Mouse (Mus musculus): ENCODE measurements at regions not wholly inside any gene's neighbourhood (a gene's known extent, or its start where the extent isn't known, plus 50 kb on each side); places are given as distances from the start of the nearest gene placed in this dataset.

GRCm38 (mm10) chr14:86178517-86178916 is 962.5 kb downstream of the Diaph3 start:
- Histone ChIP-seq H3K4me3 (replicated peaks; ENCODE audit: low read length) (no peak overlapping the region), H3K27me3 (ENCODE audit: insufficient read depth, low read length) (no peaks in the 10 kb centered on the region), H3K36me3 (ENCODE audit: insufficient read depth, low read length) (no peaks in the 10 kb centered on the region), H3K4me1 (replicated peaks; ENCODE audit: low read depth, low read length) (no peaks in the 10 kb centered on the region), H3K9me3 (ENCODE audit: low read length) (no peaks in the 10 kb centered on the region)
- TF ChIP-seq NANOG (IDR thresholded peaks at IDR 0.05; ENCODE audit: borderline replicate concordance, low read length) (no peak), POU5F1 (IDR thresholded peaks at IDR 0.05; ENCODE audit: borderline replicate concordance, low read length) (no peak), CTCF (conservative IDR thresholded peaks at IDR 0.05; ENCODE audit: low read length) (no peak)

DNA sequence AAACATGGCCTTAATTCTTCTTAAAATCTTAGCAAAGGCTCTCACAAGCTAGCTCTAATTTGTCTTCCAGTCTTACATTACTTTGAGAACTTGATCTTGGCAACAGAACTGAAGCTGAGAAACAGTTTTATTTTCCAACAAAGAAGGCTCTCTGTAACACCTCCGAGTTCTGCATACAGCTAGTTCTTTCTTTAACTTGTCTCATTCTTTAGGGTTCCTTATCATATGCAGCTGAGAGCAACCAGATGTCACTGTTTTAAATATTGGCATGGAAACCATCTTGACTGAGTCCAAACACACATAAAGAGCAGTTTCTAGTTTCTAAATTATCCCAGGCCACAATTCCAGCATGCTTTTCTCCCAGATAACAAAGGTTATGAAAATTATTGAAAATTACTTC is 969.9 kb downstream of the Diaph3 start:
- no peak for TF ChIP-seq POU5F1 (IDR thresholded peaks at IDR 0.05; ENCODE audit: borderline replicate concordance, low read length)
- no peak for TF ChIP-seq NANOG (IDR thresholded peaks at IDR 0.05; ENCODE audit: borderline replicate concordance, low read length)
- H3K9me3 ChIP-seq (ENCODE audit: low read length) = no peaks in the 10 kb centered on the region
- no peak overlapping the region for H3K4me3 ChIP-seq (replicated peaks; ENCODE audit: low read length)
- no peaks in the 10 kb centered on the region for H3K36me3 ChIP-seq (ENCODE audit: insufficient read depth, low read length)
- no peaks in the 10 kb centered on the region for H3K27me3 ChIP-seq (ENCODE audit: insufficient read depth, low read length)
- H3K4me1 ChIP-seq (replicated peaks; ENCODE audit: low read depth, low read length) = no peaks in the 10 kb centered on the region

- Histone ChIP-seq H3K4me1 (replicated peaks; ENCODE audit: low read depth, low read length) (no peaks in the 10 kb centered on the region), H3K9me3 (ENCODE audit: low read length) (no peaks in the 10 kb centered on the region), H3K4me3 (replicated peaks; ENCODE audit: low read length) (no peak overlapping the region), H3K27me3 (ENCODE audit: insufficient read depth, low read length) (no peaks in the 10 kb centered on the region), H3K36me3 (ENCODE audit: insufficient read depth, low read length) (no peaks in the 10 kb centered on the region)
- no peak for TF ChIP-seq POU5F1 (IDR thresholded peaks at IDR 0.05; ENCODE audit: borderline replicate concordance, low read length)
- no peak for TF ChIP-seq CTCF (conservative IDR thresholded peaks at IDR 0.05; ENCODE audit: low read length)
- no peak for TF ChIP-seq NANOG (IDR thresholded peaks at IDR 0.05; ENCODE audit: borderline replicate concordance, low read length)
Measured at GRCm38 (mm10) chr14:86159151-86159550, 981.9 kb downstream of the Diaph3 start.

DNA sequence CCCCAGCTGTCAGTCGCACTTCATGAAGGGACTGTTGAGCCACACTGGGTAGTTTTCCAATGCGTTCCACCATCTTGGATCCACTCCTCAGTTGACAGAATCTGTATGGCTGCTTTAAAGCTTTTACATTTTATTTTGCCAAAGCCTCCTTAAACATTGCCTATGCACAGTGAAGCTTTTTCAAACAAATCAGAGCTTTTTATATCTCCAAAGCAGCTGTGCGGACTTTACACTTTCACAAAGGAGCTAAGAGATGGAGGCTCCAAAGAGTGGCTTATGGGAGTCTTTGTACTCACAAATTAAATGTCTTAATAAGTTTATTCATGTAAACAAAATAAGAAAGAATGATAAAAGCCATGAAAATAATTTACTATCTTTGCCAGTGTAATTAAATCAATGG is 986.3 kb downstream of the Diaph3 start:
- TF ChIP-seq NANOG (IDR thresholded peaks at IDR 0.05; ENCODE audit: borderline replicate concordance, low read length) (no peak), POU5F1 (IDR thresholded peaks at IDR 0.05; ENCODE audit: borderline replicate concordance, low read length) (no peak), CTCF (conservative IDR thresholded peaks at IDR 0.05; ENCODE audit: low read length) (no peak)
- Histone ChIP-seq H3K27me3 (ENCODE audit: insufficient read depth, low read length) (no peaks in the 10 kb centered on the region), H3K36me3 (ENCODE audit: insufficient read depth, low read length) (no peaks in the 10 kb centered on the region), H3K4me1 (replicated peaks; ENCODE audit: low read depth, low read length) (no peaks in the 10 kb centered on the region), H3K4me3 (replicated peaks; ENCODE audit: low read length) (no peak overlapping the region), H3K9me3 (ENCODE audit: low read length) (no peaks in the 10 kb centered on the region)

DNA sequence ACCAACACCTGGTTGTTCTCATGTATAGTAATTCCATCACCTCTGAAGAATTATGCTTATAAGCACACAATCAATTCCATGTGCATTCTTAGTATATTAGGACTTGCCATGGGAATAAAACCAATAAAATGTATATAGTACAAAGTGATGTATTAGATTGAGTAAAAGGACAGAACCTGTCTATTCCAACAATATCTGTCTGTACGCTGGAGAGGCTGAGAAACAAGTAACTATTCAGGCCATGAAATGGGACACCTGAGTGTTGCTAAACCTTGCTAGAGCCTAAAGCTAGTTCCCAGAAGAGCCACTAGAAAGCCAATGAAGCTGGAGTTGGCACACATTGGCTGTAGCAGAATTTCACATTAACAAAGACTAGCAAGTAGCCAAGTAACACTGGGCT is 989.8 kb downstream of the Diaph3 start:
- Histone ChIP-seq H3K36me3 (ENCODE audit: insufficient read depth, low read length) (no peaks in the 10 kb centered on the region), H3K4me1 (replicated peaks; ENCODE audit: low read depth, low read length) (no peaks in the 10 kb centered on the region), H3K9me3 (ENCODE audit: low read length) (no peaks in the 10 kb centered on the region), H3K27me3 (ENCODE audit: insufficient read depth, low read length) (no peaks in the 10 kb centered on the region), H3K4me3 (replicated peaks; ENCODE audit: low read length) (no peak overlapping the region)
- TF ChIP-seq NANOG (IDR thresholded peaks at IDR 0.05; ENCODE audit: borderline replicate concordance, low read length) (no peak), POU5F1 (IDR thresholded peaks at IDR 0.05; ENCODE audit: borderline replicate concordance, low read length) (no peak), CTCF (conservative IDR thresholded peaks at IDR 0.05; ENCODE audit: low read length) (no peak)

DNA sequence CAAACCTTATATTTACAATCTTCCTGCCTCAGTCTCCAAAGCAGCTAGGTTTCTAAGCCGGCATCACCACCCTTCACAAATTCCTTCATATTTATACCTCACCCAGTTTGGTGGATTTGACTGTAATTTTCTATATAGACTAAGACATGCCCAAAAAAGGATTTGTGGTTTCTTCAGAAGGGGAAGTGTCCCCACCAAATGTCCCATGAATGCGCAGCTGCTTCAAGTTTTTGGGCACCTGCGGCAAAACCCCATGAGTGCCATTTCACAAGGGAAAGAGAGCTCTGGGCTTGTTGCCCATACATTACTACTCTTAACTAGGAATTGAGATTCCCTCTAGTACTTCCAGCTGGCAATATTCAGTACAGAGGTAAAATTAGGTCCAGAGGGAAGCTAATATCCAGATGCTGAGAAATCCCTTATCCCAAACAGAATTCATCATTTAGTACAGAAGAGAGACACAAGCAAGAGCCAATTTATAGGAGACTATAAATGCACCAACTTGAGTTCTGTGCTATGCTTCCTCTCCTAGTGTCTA is 990.6 kb downstream of the Diaph3 start:
- H3K27me3 ChIP-seq (ENCODE audit: insufficient read depth, low read length) = no peaks in the 10 kb centered on the region
- no peak for TF ChIP-seq NANOG (IDR thresholded peaks at IDR 0.05; ENCODE audit: borderline replicate concordance, low read length)
- TF ChIP-seq CTCF (conservative IDR thresholded peaks at IDR 0.05; ENCODE audit: low read length) = no peak
- TF ChIP-seq POU5F1 (IDR thresholded peaks at IDR 0.05; ENCODE audit: borderline replicate concordance, low read length) = no peak
- H3K9me3 ChIP-seq (ENCODE audit: low read length) = no peaks in the 10 kb centered on the region
- H3K4me1 ChIP-seq (replicated peaks; ENCODE audit: low read depth, low read length) = no peaks in the 10 kb centered on the region
- H3K4me3 ChIP-seq (replicated peaks; ENCODE audit: low read length) = no peak overlapping the region
- H3K36me3 ChIP-seq (ENCODE audit: insufficient read depth, low read length) = no peaks in the 10 kb centered on the region

DNA sequence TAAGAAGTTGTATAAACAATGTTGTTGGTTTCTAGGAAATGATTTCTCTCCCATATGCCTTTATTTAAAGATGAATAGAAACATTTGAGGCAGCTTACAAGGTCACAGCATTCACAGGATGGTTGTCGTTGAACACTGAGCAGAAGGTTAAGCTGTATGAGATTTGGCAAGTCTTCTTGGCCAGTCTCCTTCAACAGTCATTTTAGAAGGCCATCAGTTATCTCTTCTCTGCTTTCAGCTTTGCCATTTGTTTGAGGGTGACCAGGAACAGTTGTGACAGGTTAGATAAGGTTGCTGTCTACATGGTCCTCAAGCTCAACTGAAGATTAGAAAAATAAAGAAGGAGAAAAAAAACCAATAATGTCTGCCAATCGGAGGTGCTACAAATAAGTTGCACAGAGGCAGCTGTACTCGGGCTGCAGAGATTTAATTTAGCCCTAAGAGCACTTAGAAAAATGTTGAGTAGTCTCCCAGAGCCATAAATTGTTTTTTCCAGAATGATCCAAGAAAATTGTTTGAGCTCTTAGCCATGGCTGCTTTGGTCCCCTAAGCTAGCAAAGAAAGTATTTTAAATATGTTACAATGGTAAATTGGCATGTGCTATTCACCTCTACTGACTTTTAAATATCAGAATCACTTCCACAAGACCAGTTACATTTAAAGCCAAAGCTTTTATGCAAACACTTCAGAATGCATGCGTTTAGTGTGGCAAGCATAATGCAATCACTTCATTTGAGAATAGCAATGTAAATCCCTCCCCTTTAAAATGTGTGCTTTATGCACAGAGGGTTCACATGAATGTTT is 1025.6 kb downstream of the Diaph3 start:
- no peak overlapping the region for H3K4me3 ChIP-seq (replicated peaks; ENCODE audit: low read length)
- no peaks in the 10 kb centered on the region for H3K36me3 ChIP-seq (ENCODE audit: insufficient read depth, low read length)
- no peaks in the 10 kb centered on the region for H3K27me3 ChIP-seq (ENCODE audit: insufficient read depth, low read length)
- no peaks in the 10 kb centered on the region for H3K4me1 ChIP-seq (replicated peaks; ENCODE audit: low read depth, low read length)
- H3K9me3 ChIP-seq (ENCODE audit: low read length) = no peaks in the 10 kb centered on the region
- TF ChIP-seq CTCF (conservative IDR thresholded peaks at IDR 0.05; ENCODE audit: low read length) (no peak), POU5F1 (IDR thresholded peaks at IDR 0.05; ENCODE audit: borderline replicate concordance, low read length) (no peak), NANOG (IDR thresholded peaks at IDR 0.05; ENCODE audit: borderline replicate concordance, low read length) (no peak)

DNA sequence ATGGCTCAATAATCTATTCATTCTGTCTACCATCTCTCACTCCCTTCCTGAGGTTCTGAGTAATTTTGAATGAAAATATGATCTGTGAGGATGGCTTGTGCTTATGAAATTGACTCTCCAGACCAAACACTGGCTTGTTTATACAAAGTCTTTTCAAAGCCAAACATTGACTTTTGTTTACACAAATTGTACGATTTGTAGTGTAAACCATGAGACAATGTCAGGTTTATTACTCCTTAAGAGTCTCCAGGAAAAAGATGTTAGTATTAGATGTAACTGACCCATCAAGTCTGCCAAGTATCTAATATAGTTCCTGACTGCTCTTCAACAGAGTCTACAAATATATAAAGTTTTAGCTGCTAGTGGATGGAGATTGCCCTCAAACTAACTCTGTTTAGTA is 1039.5 kb downstream of the Diaph3 start:
- Histone ChIP-seq H3K36me3 (ENCODE audit: insufficient read depth, low read length) (no peaks in the 10 kb centered on the region), H3K4me3 (replicated peaks; ENCODE audit: low read length) (no peak overlapping the region), H3K27me3 (ENCODE audit: insufficient read depth, low read length) (no peaks in the 10 kb centered on the region), H3K9me3 (ENCODE audit: low read length) (no peaks in the 10 kb centered on the region), H3K4me1 (replicated peaks; ENCODE audit: low read depth, low read length) (no peaks in the 10 kb centered on the region)
- TF ChIP-seq CTCF (conservative IDR thresholded peaks at IDR 0.05; ENCODE audit: low read length) (no peak), POU5F1 (IDR thresholded peaks at IDR 0.05; ENCODE audit: borderline replicate concordance, low read length) (no peak), NANOG (IDR thresholded peaks at IDR 0.05; ENCODE audit: borderline replicate concordance, low read length) (no peak)

Data from E14TG2a.4 (cell line).